Mouse (Mus musculus) limb, embryonic 14.5 days (tissue): Measurements from ENCODE around the gene Ascc1. TPM values are rescaled to one million over a fixed set of nuclear protein-coding genes. Genes with fewer than 3 reads are reported as not detected.

Source experiments
- ATAC-seq: fragments of 200-750 bp; cut with Nextera tagmentation; 2 replicates; pipeline ENCODE4 v1.8.0; 2017; ENCODE audit warnings: low read depth, moderate number of reproducible peaks, moderate TSS enrichment; ENCODE audit not compliant: low FRiP score
- DNase-seq: peaks from one replicate; pipeline ENCODE4 v3.0.0-alpha.2; 2015; ENCODE audit warnings: low spot score
- H3K27ac ChIP-seq: fragments of 300-500 bp; sonication (generic); replicated peaks from 2 replicates; pipeline ENCODE4 v1.5.1; 2014; ENCODE audit warnings: low read depth, mild to moderate bottlenecking, low read length, moderate library complexity, mixed read lengths
- H3K27me3 ChIP-seq: fragments of 300-500 bp; sonication (generic); 2 replicates; pipeline ENCODE4 v1.6.1; 2014; ENCODE audit warnings: low read length, mixed read lengths; ENCODE audit not compliant: control insufficient read depth, insufficient read depth
- H3K36me3 ChIP-seq: fragments of 300-500 bp; sonication (generic); 2 replicates; pipeline ENCODE4 v1.6.1; 2014; ENCODE audit warnings: mild to moderate bottlenecking, low read length, moderate library complexity, mixed read lengths; ENCODE audit not compliant: control insufficient read depth, insufficient read depth
- H3K4me1 ChIP-seq: fragments of 300-500 bp; sonication (generic); 2 replicates; pipeline ENCODE4 v1.6.1; 2014; ENCODE audit warnings: antibody characterized with exemption, low read length, mixed read lengths; ENCODE audit not compliant: control insufficient read depth, insufficient read depth
- H3K4me2 ChIP-seq: fragments of 300-500 bp; sonication (generic); replicated peaks from 2 replicates; pipeline ENCODE4 v1.6.1; 2014; ENCODE audit warnings: low read depth, mild to moderate bottlenecking, low read length, moderate library complexity; ENCODE audit not compliant: severe bottlenecking
- H3K4me3 ChIP-seq: fragments of 300-500 bp; sonication (generic); replicated peaks from 2 replicates; pipeline ENCODE4 v1.5.1; 2014; ENCODE audit warnings: low read length
- H3K9ac ChIP-seq: fragments of 300-500 bp; sonication (generic); 2 replicates; pipeline ENCODE4 v1.6.1; 2014; ENCODE audit warnings: mild to moderate bottlenecking, low read depth, low read length, moderate library complexity; ENCODE audit not compliant: severe bottlenecking
- H3K9me3 ChIP-seq: fragments of 300-500 bp; sonication (generic); 2 replicates; pipeline ENCODE4 v1.6.1; 2016; ENCODE audit warnings: low read length; ENCODE audit not compliant: control insufficient read depth
- POLR2A ChIP-seq: fragments of 200-500 bp; IDR thresholded peaks from 2 replicates; pipeline ENCODE4 v1.8.0; 2012; ENCODE audit warnings: inconsistent platforms, mild to moderate bottlenecking, moderate library complexity, borderline replicate concordance; ENCODE audit not compliant: insufficient read depth, insufficient read length; ENCODE audit errors: extremely low read depth
- WGBS: fragments of 180-500 bp; shearing (Covaris S2); extraction: QIAGEN DNeasy Blood & Tissue Kit; methylation state at CpG from one replicate; pipeline ENCODE4 v1.1.7; 2014; 5-methylcytosine and 5-hydroxymethylcytosine counted together
- polyA plus RNA-seq, 2 experiments: library from polyadenylated mRNA; depleted of rRNA in 1 of 2; stranded (reverse) in 1 of 2; unstranded in 1 of 2; fragments of >200 nt; fragmentation: Nextera tagmentation in 1 of 2; extraction: Ambion mirVana in 1 of 2; gene quantifications; 2 replicates each; pipeline versions ENCODE4 v1.2.1 to v1.2.3; 2012 to 2014

The Ascc1 gene
- polyA plus RNA-seq, 2 experiments, result 32.9 to 41.2 TPM

DNA sequence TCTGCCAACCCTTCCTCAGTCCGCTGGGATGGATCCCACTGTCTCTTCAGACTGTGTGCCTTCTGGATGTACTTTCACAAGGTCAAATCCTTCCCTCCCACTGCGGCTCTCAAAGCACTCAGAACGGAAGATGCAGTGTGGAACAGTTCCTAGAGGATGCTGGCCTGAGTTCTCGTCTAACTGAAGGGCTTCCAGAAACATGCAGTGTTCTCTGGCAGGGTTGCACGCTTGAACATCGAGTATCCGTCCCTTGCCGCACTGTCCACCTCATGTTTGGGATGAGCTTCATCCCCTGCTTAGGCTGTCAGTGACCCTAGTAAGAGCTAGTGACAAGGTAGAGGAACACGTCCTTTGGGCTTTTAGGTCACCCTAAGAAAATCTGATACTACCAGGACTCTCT lies 94.5 kb downstream of the Ascc1 start:
- no peak for TF ChIP-seq POLR2A
- Histone ChIP-seq H3K4me1 (no peaks in the 10 kb centered on the region), H3K4me2 (no peak overlapping the region), H3K4me3 (no peak overlapping the region), H3K36me3 (peaks cover 2% of the 10 kb centered on the region; the same call in 1 of the 2 replicates), H3K9ac (no peak overlapping the region), H3K9me3 (no peaks in the 10 kb centered on the region), H3K27ac (no peak overlapping the region), H3K27me3 (no peaks in the 10 kb centered on the region)
- DNase-seq (no peak), ATAC-seq (no peak)
- WGBS, result 89% methylated on average over 9 of the region's 9 CpGs

DNA sequence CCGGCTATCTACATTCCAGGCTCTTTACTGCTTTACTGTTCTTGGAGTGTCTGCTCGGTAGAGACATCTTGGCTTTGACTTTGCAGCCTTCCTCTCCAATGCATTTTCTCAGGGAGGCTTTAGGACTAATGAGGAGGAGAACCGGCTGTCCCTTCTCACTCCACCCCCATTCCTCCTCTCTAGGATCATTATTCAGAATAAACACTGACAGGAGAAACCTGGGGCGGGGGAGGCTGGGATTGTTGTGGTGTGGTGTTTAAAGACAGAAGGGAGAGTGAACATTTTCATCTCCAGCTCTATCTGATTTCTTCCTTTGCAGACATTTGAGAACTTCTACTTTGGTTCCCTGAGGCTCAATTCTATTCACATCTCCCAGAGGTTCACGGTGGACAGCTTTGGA lies 95.2 kb downstream of the Ascc1 start:
- no peaks in the 10 kb centered on the region for H3K9me3 ChIP-seq
- no peak for ATAC-seq
- no peak overlapping the region for H3K4me2 ChIP-seq
- WGBS, result 83% methylated on average over 5 of the region's 5 CpGs
- peaks cover 2% of the 10 kb centered on the region; the same call in 1 of the 2 replicates for H3K36me3 ChIP-seq
- DNase-seq, result no peak
- no peaks in the 10 kb centered on the region for H3K4me1 ChIP-seq
- no peak overlapping the region for H3K9ac ChIP-seq
- no peaks in the 10 kb centered on the region for H3K27me3 ChIP-seq
- TF ChIP-seq POLR2A, result no peak
- no peak overlapping the region for H3K4me3 ChIP-seq
- no peak overlapping the region for H3K27ac ChIP-seq

DNA sequence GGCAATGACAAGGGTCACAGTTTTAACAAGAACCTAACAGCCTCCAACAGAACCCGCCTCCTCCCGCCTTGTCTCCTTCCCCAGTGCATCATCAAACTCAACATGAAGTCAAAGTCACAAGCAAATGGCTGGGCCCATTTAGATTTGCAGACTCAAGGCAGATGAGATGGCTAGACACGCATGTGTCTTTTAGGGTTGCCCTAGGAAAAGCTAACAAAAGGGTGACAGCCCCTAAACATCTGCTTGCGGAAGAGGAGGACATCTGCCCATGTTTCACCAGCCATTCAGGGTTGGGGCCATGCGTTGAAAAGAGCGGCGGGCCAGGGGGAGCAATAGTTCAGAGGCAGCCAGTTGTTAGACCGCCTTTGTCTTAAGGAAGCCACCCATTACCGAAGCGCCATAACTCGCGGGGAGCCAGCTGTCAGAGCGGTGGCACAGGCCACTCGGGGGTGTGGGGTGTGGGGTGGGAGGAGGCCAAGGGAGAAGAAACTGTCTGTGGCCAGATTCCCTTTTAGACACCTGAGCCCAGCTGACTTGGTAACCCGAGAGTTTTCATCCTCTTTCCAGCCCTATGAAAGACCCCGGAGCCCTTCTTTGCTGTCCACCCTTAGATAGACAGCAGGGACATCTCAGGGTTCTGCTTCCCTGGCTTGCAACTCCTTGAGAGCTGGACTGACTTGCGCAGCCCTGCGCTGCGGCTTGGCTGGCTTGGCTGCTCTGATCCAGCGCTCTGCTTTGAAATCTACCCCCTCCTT lies 103.0 kb downstream of the Ascc1 start:
- H3K27me3 ChIP-seq, result peaks cover 26% of the 10 kb centered on the region
- H3K9me3 ChIP-seq, result no peaks in the 10 kb centered on the region
- peaks cover 6% of the 10 kb centered on the region for H3K4me1 ChIP-seq
- H3K4me3 ChIP-seq, result peak overlapping the region; percentile 59
- H3K4me2 ChIP-seq, result peak overlapping the region; percentile 93
- H3K9ac ChIP-seq, result peak overlapping the region; percentile 66; the same call in 1 of the 2 replicates
- peak; percentile 6; the same call in 1 of the 2 replicates for ATAC-seq
- H3K36me3 ChIP-seq, result no peaks in the 10 kb centered on the region
- 17% methylated on average over 18 of the region's 20 CpGs for WGBS
- no peak for TF ChIP-seq POLR2A
- DNase-seq, result no peak
- no peak overlapping the region for H3K27ac ChIP-seq

DNA sequence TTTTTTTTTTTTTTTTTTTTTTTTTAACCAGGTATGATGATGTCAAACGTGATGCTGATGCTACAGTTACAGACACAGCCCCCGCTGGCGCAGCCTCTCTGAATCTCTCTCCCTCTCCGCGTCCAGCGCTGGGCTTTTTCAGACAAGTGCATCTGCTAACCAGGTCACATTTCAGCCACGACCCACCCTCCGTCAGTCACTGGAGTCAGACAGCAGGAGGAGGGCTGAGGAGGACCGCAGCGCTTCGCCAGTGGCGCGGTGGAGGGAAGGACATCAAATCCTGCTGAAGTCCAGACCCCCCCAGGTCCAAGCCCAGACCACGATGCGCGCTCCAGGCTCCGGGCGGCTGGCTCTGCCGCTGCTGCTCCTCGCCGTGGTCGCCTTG lies 103.5 kb downstream of the Ascc1 start, which contains the start of gene Spock2:
Spock2 (plus strand) TSS at position 74 of the 385 bp plus-strand sequence.
- peak within 1 kb of the TSS; percentile 66 for H3K9ac ChIP-seq
- no peaks in the 10 kb centered on the region for H3K9me3 ChIP-seq
- TF ChIP-seq POLR2A, result no peak
- peak within 1 kb of the TSS; percentile 93 for H3K4me2 ChIP-seq
- H3K36me3 ChIP-seq, result no peaks in the 10 kb centered on the region
- H3K27me3 ChIP-seq, result peaks cover 26% of the 10 kb centered on the region
- peaks cover 6% of the 10 kb centered on the region for H3K4me1 ChIP-seq
- no peak within 1 kb of the TSS for H3K27ac ChIP-seq
- under 1% methylated on average over 22 of the region's 22 CpGs for WGBS
- peak within 1 kb of the TSS; percentile 59 for H3K4me3 ChIP-seq
- DNase-seq, result peak; percentile 42
- peak; percentile 45; the same call in 1 of the 2 replicates for ATAC-seq

DNA sequence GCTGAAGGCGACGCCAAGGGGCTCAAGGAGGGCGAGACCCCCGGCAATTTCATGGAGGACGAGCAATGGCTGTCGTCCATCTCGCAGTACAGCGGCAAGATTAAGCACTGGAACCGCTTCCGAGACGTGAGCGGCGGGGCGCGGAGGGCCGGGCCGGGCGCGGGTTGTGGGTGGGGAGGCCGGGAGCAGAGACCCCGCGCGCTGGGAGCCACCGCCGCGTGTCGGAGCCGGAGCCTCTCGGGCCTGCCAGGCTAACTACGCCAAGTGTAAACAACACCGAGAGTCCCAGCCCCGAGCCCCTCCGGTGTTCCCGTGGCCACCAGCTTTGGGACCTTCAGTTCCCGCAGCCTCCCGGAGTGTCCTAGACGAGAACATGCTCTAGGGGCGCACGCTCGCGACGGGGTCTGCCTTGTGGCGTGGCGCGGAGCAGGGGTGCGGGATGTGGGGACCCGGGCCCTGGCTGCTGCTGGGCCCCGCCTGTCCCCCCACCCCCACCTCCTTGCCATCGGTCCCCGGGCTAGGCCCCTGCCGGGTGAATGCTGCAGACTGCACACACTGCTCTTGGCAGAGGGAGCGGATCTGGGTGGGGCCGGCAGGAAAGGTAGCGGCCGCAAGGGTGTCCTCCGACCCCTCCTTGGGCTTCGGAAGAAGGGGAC lies 104.1 kb downstream of the Ascc1 start:
- ATAC-seq, result peak; percentile 77
- peak overlapping the region; percentile 66 for H3K9ac ChIP-seq
- peaks cover 6% of the 10 kb centered on the region for H3K4me1 ChIP-seq
- peak overlapping the region; percentile 59 for H3K4me3 ChIP-seq
- H3K9me3 ChIP-seq, result no peaks in the 10 kb centered on the region
- peak overlapping the region; percentile 93 for H3K4me2 ChIP-seq
- WGBS, result under 1% methylated on average over 46 of the region's 57 CpGs
- no peak overlapping the region for H3K27ac ChIP-seq
- peaks cover 26% of the 10 kb centered on the region for H3K27me3 ChIP-seq
- no peak for TF ChIP-seq POLR2A
- H3K36me3 ChIP-seq, result no peaks in the 10 kb centered on the region
- DNase-seq, result peak; percentile 29
